Mouse (Mus musculus): ENCODE results near the gene Pin1. TPM values are rescaled to one million over a fixed set of nuclear protein-coding genes. Genes with fewer than 3 reads are reported as not detected.

Pin1 gene
- polyA plus RNA-seq, 1 experiment from 2014 or later = 61.2 TPM

- Histone ChIP-seq H3K27ac (ENCODE audit: low read length) (peak overlapping the region; percentile 33; the same call in 1 of the 2 replicates), H3K9ac (replicated peaks; ENCODE audit: low read length) (peak overlapping the region; percentile 87), H3K4me3 (ENCODE audit: low read length) (peak overlapping the region; percentile 88), H3K4me2 (replicated peaks; ENCODE audit: low read depth, low read length) (peak overlapping the region; percentile 76), H3K27me3 (ENCODE audit: insufficient read depth, low read length) (no peaks in the 10 kb centered on the region), H3K9me3 (ENCODE audit: low read length) (no peaks in the 10 kb centered on the region), H3K36me3 (ENCODE audit: insufficient read depth, low read length) (peaks cover 26% of the 10 kb centered on the region; the same call in 1 of the 2 replicates), H3K4me1 (ENCODE audit: insufficient read depth, low read length) (peaks cover 21% of the 10 kb centered on the region)
- WGBS = 0% methylated on average over 25 of the region's 25 CpGs
- peak; percentile 18 for ATAC-seq (ENCODE audit: low FRiP score, low TSS enrichment)
Measured at GRCm38 (mm10) chr9:20652260-20652658, 364 bp downstream of the Pin1 start.

GRCm38 (mm10) chr9:20653859-20654258, 2.0 kb downstream of the Pin1 start:
- Histone ChIP-seq H3K4me1 (ENCODE audit: insufficient read depth, low read length) (peaks cover 21% of the 10 kb centered on the region), H3K4me2 (replicated peaks; ENCODE audit: low read depth, low read length) (no peak overlapping the region), H3K36me3 (ENCODE audit: insufficient read depth, low read length) (peaks cover 36% of the 10 kb centered on the region; the same call in 1 of the 2 replicates), H3K9me3 (ENCODE audit: low read length) (no peaks in the 10 kb centered on the region), H3K9ac (replicated peaks; ENCODE audit: low read length) (no peak overlapping the region), H3K27me3 (ENCODE audit: insufficient read depth, low read length) (no peaks in the 10 kb centered on the region), H3K4me3 (ENCODE audit: low read length) (no peak overlapping the region), H3K27ac (ENCODE audit: low read length) (no peak overlapping the region)
- no peak for ATAC-seq (ENCODE audit: low FRiP score, low TSS enrichment)
- 93% methylated on average over 3 of the region's 3 CpGs for WGBS

GRCm38 (mm10) chr9:20657546-20657945, 5.7 kb downstream of the Pin1 start:
- no peak for ATAC-seq (ENCODE audit: low FRiP score, low TSS enrichment)
- Histone ChIP-seq H3K9me3 (ENCODE audit: low read length) (no peaks in the 10 kb centered on the region), H3K9ac (replicated peaks; ENCODE audit: low read length) (no peak overlapping the region), H3K36me3 (ENCODE audit: insufficient read depth, low read length) (peaks cover 52% of the 10 kb centered on the region), H3K4me2 (replicated peaks; ENCODE audit: low read depth, low read length) (no peak overlapping the region), H3K27me3 (ENCODE audit: insufficient read depth, low read length) (no peaks in the 10 kb centered on the region), H3K4me3 (ENCODE audit: low read length) (no peak overlapping the region), H3K4me1 (ENCODE audit: insufficient read depth, low read length) (peaks cover 12% of the 10 kb centered on the region), H3K27ac (ENCODE audit: low read length) (no peak overlapping the region)
- 88% methylated on average over 3 of the region's 3 CpGs for WGBS

- H3K4me1 ChIP-seq (ENCODE audit: insufficient read depth, low read length) = peaks cover 27% of the 10 kb centered on the region
- H3K9me3 ChIP-seq (ENCODE audit: low read length) = no peaks in the 10 kb centered on the region
- H3K4me3 ChIP-seq (ENCODE audit: low read length) = no peak overlapping the region
- no peaks in the 10 kb centered on the region for H3K27me3 ChIP-seq (ENCODE audit: insufficient read depth, low read length)
- H3K9ac ChIP-seq (replicated peaks; ENCODE audit: low read length) = no peak overlapping the region
- ATAC-seq (ENCODE audit: low FRiP score, low TSS enrichment) = peak; percentile 42; the same call in 1 of the 2 replicates
- H3K4me2 ChIP-seq (replicated peaks; ENCODE audit: low read depth, low read length) = no peak overlapping the region
- no peak overlapping the region for H3K27ac ChIP-seq (ENCODE audit: low read length)
- WGBS = 54% methylated on average over 3 of the region's 3 CpGs
- H3K36me3 ChIP-seq (ENCODE audit: insufficient read depth, low read length) = peaks cover 50% of the 10 kb centered on the region
Measured at GRCm38 (mm10) chr9:20662325-20662724, 10.4 kb downstream of the Pin1 start.

- H3K4me2 ChIP-seq (replicated peaks; ENCODE audit: low read depth, low read length) = no peak overlapping the region
- H3K27me3 ChIP-seq (ENCODE audit: insufficient read depth, low read length) = no peaks in the 10 kb centered on the region
- no peak overlapping the region for H3K4me3 ChIP-seq (ENCODE audit: low read length)
- 42% methylated on average over 8 of the region's 8 CpGs for WGBS
- H3K9ac ChIP-seq (replicated peaks; ENCODE audit: low read length) = no peak overlapping the region
- peaks cover 45% of the 10 kb centered on the region for H3K36me3 ChIP-seq (ENCODE audit: insufficient read depth, low read length)
- H3K9me3 ChIP-seq (ENCODE audit: low read length) = no peaks in the 10 kb centered on the region
- H3K27ac ChIP-seq (ENCODE audit: low read length) = no peak overlapping the region
- peaks cover 27% of the 10 kb centered on the region for H3K4me1 ChIP-seq (ENCODE audit: insufficient read depth, low read length)
- no peak for ATAC-seq (ENCODE audit: low FRiP score, low TSS enrichment)
Measured at GRCm38 (mm10) chr9:20662874-20663273, 11.0 kb downstream of the Pin1 start.

GRCm38 (mm10) chr9:20663956-20664355, 12.1 kb downstream of the Pin1 start:
- Histone ChIP-seq H3K4me1 (ENCODE audit: insufficient read depth, low read length) (peaks cover 27% of the 10 kb centered on the region), H3K36me3 (ENCODE audit: insufficient read depth, low read length) (peaks cover 36% of the 10 kb centered on the region), H3K27ac (ENCODE audit: low read length) (no peak overlapping the region), H3K27me3 (ENCODE audit: insufficient read depth, low read length) (no peaks in the 10 kb centered on the region), H3K4me2 (replicated peaks; ENCODE audit: low read depth, low read length) (no peak overlapping the region), H3K4me3 (ENCODE audit: low read length) (no peak overlapping the region), H3K9ac (replicated peaks; ENCODE audit: low read length) (no peak overlapping the region), H3K9me3 (ENCODE audit: low read length) (no peaks in the 10 kb centered on the region)
- 78% methylated on average over 2 of the region's 2 CpGs for whole genome bisulfite sequencing
- ATAC-seq (ENCODE audit: low FRiP score, low TSS enrichment) = no peak

- Histone ChIP-seq H3K4me2 (replicated peaks; ENCODE audit: low read depth, low read length) (no peak overlapping the region), H3K4me1 (ENCODE audit: insufficient read depth, low read length) (peaks cover 27% of the 10 kb centered on the region), H3K36me3 (ENCODE audit: insufficient read depth, low read length) (peaks cover 32% of the 10 kb centered on the region), H3K9ac (replicated peaks; ENCODE audit: low read length) (no peak overlapping the region), H3K27ac (ENCODE audit: low read length) (no peak overlapping the region), H3K4me3 (ENCODE audit: low read length) (no peak overlapping the region), H3K9me3 (ENCODE audit: low read length) (no peaks in the 10 kb centered on the region), H3K27me3 (ENCODE audit: insufficient read depth, low read length) (no peaks in the 10 kb centered on the region)
- no peak for ATAC-seq (ENCODE audit: low FRiP score, low TSS enrichment)
- WGBS = 36% methylated on average over 2 of the region's 2 CpGs
Measured at GRCm38 (mm10) chr9:20664366-20664765, 12.5 kb downstream of the Pin1 start.

GRCm38 (mm10) chr9:20664982-20665637, 13.2 kb downstream of the Pin1 start:
- Histone ChIP-seq H3K4me1 (ENCODE audit: insufficient read depth, low read length) (peaks cover 27% of the 10 kb centered on the region), H3K4me2 (replicated peaks; ENCODE audit: low read depth, low read length) (no peak overlapping the region), H3K9me3 (ENCODE audit: low read length) (no peaks in the 10 kb centered on the region), H3K36me3 (ENCODE audit: insufficient read depth, low read length) (peaks cover 25% of the 10 kb centered on the region), H3K9ac (replicated peaks; ENCODE audit: low read length) (no peak overlapping the region), H3K4me3 (ENCODE audit: low read length) (no peak overlapping the region), H3K27me3 (ENCODE audit: insufficient read depth, low read length) (no peaks in the 10 kb centered on the region), H3K27ac (ENCODE audit: low read length) (no peak overlapping the region)
- ATAC-seq (ENCODE audit: low FRiP score, low TSS enrichment) = no peak
- 79% methylated on average over 5 of the region's 5 CpGs for WGBS

GRCm38 (mm10) chr9:20665925-20666324, 14.0 kb downstream of the Pin1 start:
- no peak overlapping the region for H3K9ac ChIP-seq (replicated peaks; ENCODE audit: low read length)
- WGBS = 27% methylated on average over 8 of the region's 8 CpGs
- H3K27ac ChIP-seq (ENCODE audit: low read length) = no peak overlapping the region
- H3K27me3 ChIP-seq (ENCODE audit: insufficient read depth, low read length) = no peaks in the 10 kb centered on the region
- peaks cover 27% of the 10 kb centered on the region for H3K4me1 ChIP-seq (ENCODE audit: insufficient read depth, low read length)
- no peak overlapping the region for H3K4me3 ChIP-seq (ENCODE audit: low read length)
- peaks cover 21% of the 10 kb centered on the region for H3K36me3 ChIP-seq (ENCODE audit: insufficient read depth, low read length)
- no peak for ATAC-seq (ENCODE audit: low FRiP score, low TSS enrichment)
- no peaks in the 10 kb centered on the region for H3K9me3 ChIP-seq (ENCODE audit: low read length)
- no peak overlapping the region for H3K4me2 ChIP-seq (replicated peaks; ENCODE audit: low read depth, low read length)

- WGBS = 14% methylated on average over 7 of the region's 7 CpGs
- Histone ChIP-seq H3K36me3 (ENCODE audit: insufficient read depth, low read length) (peaks cover 21% of the 10 kb centered on the region), H3K4me1 (ENCODE audit: insufficient read depth, low read length) (peaks cover 27% of the 10 kb centered on the region), H3K4me3 (ENCODE audit: low read length) (no peak overlapping the region), H3K27ac (ENCODE audit: low read length) (no peak overlapping the region), H3K4me2 (replicated peaks; ENCODE audit: low read depth, low read length) (no peak overlapping the region), H3K27me3 (ENCODE audit: insufficient read depth, low read length) (no peaks in the 10 kb centered on the region), H3K9ac (replicated peaks; ENCODE audit: low read length) (no peak overlapping the region), H3K9me3 (ENCODE audit: low read length) (no peaks in the 10 kb centered on the region)
- no peak for ATAC-seq (ENCODE audit: low FRiP score, low TSS enrichment)
Measured at GRCm38 (mm10) chr9:20666510-20667034, 14.7 kb downstream of the Pin1 start.

Measured in kidney, embryonic 16.5 days (tissue).